Mouse (Mus musculus) MEL (cell line): ENCODE data around the gene Rpl10.

ENCODE experiments used
- MAZ ChIP-seq: IDR thresholded peaks from 2 replicates; pipeline ENCODE4 v1.6.1; 2012; ENCODE audit warnings: low read depth, mild to moderate bottlenecking, inconsistent platforms, low read length, improper control_type of control experiment
- ZKSCAN1 ChIP-seq: IDR thresholded peaks from 2 replicates; pipeline ENCODE4 v1.6.1; 2012; ENCODE audit warnings: low read depth, mild to moderate bottlenecking, inconsistent platforms, low read length, improper control_type of control experiment, moderate library complexity
- ZMIZ1 ChIP-seq: IDR thresholded peaks from 2 replicates; pipeline ENCODE4 v1.6.1; 2012; ENCODE audit warnings: low read depth, mild to moderate bottlenecking, inconsistent platforms, low read length, improper control_type of control experiment, moderate library complexity

GRCm38 (mm10) chrX:74246213-74246681, 24.4 kb upstream of the Rpl10 start:
- TF ChIP-seq ZMIZ1 (peak; percentile 71; the same call in 1 of the 2 replicates), ZKSCAN1 (no peak), MAZ (no peak)
